Mouse (Mus musculus) cerebellum, adult 11 months (tissue): ENCODE measurements around the gene Gm28374.
"Not testable (repeated sequence)": the region's sequence is repeated elsewhere in the genome, so short reads cannot be mapped to it uniquely, and the experiment has no call there.

Source experiments
- DNase-seq: peaks from one replicate; pipeline ENCODE4 v3.0.0; 2022

The Gm28374 gene

DNA sequence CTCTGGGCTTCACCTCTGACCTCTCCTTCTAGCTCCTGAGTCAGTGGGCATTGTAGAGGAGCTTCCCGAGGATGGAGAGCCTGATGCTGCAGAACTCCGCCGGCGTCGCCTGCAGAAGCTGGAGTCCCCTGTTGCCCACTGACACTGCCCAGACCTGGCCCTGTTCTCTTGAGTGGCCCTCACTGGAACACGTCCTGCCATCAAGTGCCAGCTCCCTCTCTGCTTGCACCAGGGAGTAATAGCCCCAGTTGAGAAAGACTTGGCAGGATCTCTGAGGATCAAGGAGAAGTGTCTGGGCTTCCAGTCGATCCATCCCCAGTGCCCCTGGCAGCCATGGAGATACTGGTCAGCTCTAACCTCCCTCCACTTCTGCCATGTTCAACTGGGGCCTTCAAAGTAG is 29.5 kb downstream of the Gm28374 start:
- no peak for DNase-seq

DNA sequence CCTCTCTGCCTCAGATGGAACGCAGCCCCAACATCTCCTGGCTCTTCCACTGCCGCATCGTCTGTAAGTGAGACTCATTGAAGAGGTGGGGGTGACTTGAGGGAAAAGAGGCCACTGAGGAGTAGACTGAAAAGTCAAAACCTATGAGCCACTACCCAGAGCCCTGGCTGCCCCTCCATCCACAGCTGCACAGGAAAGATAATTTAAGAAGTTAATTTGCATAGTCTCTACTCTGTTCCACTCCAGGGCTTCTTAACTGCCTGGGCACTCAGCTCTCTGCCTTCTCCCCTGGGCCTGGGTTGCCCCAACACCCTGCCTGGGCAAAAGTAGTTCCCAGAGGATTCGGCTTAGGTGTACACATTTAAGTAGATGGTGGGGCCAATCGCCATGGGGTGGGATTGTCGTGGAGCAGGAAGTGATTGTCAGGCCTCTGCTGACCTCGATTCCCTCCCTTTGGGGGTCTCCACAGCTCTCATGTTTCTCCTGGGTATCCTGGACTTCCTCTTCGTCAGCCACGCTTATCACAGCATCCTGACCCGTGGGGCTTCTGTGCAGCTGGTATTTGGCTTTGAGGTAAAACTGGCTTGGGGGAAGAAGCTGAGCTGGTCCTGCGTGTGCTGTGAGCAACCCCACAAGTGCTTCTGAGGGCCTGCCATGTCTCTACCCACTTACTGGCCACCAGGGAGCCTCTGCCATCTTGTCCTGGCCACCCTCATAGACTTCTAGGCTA is 33.2 kb downstream of the Gm28374 start:
- DNase-seq: no peak

DNA sequence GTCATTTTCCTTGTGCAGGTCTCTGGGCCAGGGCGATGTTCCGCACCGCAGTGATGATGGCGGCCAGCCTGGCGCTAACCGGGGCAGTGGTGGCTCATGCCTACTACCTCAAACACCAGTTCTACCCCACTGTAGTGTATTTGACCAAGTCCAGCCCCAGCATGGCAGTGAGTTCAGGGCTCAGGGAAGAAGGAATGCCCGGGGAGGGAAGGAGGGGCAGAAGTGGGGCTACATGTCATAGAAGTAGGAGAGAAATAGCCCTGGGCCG is 34.2 kb downstream of the Gm28374 start:
- peak; percentile 18 for DNase-seq

DNA sequence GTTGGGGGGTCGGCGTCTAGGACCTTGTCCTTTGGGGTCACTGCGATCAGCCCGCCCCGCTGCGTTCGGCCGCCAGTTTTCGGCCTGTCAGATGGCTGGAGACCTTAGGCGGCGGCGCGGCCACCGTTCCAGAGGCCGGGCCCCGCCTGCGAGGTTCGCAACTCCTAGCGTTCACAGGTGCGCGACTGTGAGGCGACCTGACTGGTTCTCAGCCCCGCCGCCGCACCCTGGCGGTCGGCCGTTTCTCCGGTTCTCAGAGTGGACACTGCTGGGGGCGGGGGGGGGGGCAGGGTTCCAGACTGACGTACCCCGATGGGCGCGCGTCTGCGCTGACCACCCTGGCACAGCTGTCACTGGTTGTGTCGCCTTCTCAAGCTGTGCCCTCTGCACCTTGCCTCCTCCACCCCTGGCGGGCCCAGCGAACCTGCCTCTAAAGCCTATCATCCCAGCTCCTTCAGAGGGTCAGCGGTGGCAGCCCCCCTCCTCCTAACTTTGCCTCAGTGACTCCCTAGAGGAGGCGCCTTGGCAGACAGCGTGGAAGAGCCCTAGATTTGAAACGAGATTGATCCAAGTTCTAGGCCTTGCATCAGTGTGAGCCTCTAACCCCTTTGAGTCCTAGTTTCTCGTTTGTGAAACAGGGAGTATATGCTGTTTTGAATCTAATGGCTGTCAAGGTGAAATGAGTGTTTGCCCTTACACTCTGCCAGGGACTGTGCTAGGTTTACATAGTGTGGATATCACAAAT is 34.7 kb downstream of the Gm28374 start:
- DNase-seq: no peak

DNA sequence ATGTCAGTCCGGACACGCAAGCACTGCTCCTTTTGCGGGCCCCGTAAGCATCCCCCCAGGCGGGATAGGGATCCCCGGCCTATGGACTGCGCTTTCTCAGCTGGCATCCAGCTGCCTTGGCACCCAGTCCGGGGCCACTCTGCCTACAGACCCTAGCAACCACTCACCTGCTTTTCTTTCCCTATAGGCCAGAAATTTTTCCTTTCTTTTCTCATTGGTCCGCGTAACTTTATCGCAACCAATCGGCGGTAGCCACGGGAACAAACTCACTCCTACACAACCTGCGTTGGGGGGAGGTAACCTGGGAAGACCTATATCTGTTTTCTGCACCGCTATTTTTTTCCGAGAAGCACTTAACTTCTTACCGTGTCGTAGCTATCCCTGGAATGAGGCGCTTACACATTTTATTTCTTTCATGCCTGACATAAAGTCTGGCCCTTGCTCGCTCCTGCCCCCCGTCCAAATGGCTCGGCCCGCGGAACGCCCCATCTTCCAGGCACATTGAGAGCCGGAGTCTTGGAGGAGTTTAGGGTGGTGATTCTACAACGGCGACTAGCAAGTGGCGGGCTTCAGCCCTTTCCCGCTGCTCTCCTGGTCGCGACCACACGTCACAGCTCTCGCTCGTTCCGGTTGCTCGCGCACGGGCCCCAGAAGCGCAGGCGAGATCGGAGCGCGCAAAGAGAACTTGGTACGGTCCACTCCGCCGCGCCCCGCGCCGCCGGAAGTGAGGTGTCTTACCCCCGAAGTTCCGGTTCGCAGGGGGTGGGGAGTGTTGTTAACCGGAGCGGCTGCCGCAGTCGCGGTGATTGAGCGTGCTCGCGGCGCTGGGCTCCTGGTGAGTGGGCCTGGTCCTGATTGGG is 35.5 kb downstream of the Gm28374 start, which contains the start of gene Syvn1:
Syvn1 (plus strand) TSS at position 283 of the 860 bp plus-strand sequence.
- peak; percentile 86 for DNase-seq

DNA sequence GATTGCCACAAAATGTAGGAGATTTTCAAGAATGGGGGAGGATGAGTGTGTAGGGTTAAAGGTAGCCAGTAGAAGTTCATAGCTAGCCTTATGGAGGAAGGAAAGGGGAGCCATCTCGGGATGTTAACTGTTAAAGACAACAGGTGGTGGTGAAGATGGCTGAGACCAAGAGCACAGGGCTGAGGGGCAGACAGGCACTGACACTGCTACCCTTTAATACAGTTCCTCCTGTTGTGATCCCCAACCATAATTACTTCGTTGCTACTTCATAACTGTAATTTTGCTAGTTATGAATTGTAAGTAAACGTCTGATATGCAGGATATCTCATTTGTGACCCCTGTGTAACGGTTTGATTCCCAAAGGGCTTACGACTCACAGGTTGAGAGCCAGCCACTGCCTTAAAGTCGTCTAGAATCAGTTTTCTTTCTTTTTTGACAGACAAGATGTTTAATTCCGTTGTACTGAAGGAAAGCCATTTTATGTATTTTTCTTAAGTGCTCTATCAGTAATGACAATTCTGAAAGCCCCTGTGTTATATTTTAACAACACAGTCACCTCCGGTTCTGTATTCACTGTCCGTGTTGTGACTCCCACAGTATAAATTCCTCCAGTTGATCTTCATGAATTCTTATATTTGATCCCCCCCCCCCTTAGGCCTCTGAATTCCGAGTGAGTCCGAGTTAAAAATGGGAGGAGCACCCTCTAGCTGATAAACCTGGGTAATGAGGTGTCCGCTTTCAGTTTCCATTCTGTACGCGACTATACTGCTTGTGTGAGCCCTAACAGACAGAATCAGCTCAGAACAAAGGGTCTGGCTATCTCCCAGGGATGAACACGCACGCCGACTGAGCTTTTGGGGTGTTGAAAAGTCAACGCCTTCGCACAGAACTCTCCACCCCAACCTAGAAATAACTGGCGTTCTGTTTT is 36.4 kb downstream of the Gm28374 start:
- DNase-seq: no peak

DNA sequence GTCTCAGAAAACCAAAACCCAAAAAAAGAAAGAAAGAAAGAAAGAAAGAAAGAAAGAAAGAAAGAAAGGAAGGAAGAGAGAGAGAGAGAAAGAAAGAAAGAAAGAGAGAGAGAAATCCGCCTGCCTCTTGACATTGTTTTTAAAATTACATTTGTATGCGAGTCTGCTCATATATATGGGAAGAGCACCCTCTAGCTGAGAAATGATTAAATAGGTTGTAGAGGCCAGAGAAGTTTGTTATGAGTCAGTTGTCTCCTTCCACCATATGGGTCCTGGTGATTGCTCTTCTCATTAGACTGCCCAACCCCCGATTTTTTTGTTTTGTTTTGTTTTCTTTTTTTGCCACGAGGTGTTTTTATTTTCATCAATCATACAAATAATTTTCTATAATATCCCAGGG is 38.0 kb downstream of the Gm28374 start:
- not testable (repeated sequence) for DNase-seq

DNA sequence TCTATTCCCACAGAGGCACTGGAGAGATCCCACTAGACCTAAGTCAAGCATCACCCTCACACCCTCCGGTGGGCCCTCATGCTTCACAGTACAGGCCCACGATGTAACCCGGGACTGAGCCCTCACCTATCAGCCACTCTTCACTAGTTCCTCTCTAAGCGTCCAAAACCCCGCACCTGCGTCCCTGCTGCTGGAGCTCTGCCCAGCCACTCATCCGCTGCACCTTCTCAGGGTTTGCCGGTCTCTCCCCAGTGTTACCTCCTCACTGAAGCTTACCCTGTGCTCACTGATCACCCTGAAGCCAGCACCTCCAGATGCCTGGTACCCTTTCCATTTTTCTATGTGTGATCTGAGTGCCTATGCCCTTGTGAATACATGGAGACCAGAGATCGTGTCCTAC is 39.8 kb downstream of the Gm28374 start:
- DNase-seq: no peak

DNA sequence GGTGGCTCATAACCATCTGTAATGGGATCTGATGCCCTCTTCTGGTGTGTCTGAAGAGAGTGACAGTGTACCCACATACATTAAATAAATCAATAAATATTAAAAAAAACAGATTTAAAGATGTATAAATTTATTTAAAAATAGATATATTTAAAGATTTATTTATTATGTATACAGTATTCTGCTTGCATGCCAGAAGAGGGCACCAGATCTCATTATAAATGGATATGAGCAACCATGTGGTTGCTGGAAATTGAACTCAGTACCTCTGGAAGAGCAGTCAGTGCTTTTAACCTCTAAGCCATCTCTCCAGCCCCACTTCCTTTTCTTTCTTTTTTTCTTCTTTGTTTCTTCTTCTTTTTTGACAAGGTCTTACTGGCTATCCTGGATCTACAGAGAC is 42.1 kb downstream of the Gm28374 start:
- no peak for DNase-seq

DNA sequence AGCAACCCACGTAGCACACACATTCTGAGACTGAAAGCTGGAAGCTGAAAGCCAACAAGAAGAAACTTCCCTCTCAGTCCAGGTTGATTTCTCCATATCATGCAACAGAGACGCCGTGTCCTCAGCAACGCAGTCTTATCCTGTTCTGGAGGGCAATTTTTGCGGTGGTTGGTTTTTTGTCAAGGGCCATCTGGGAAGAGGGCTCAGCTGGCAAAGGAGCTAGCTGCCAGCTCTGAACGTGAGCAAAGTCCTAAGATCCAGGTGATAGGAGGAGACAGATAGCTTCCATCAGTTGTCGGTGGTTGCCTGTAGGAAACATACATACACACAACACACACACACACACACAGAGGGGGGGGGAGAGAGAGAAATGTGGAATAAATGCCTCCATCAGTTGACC is 43.7 kb downstream of the Gm28374 start:
- DNase-seq: no peak

DNA sequence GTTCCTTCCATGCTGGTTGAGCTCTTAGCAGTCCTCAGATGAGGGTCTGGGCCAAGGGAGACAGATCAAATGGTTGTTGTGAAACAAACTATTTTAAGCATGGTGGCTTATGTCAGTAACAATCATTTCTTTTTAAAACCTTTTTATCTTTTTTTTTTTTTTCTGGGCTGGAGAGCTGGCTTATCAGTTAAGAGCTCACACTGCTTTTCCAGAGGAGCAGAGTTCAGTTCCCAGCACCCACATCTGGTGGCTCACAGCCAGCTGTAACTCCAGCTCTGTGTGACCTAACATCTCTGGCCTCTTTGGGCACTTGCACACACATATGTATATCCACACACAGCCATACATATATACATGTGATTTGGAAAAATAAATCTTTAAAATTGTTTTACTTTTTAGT is 44.4 kb downstream of the Gm28374 start:
- DNase-seq: no peak

DNA sequence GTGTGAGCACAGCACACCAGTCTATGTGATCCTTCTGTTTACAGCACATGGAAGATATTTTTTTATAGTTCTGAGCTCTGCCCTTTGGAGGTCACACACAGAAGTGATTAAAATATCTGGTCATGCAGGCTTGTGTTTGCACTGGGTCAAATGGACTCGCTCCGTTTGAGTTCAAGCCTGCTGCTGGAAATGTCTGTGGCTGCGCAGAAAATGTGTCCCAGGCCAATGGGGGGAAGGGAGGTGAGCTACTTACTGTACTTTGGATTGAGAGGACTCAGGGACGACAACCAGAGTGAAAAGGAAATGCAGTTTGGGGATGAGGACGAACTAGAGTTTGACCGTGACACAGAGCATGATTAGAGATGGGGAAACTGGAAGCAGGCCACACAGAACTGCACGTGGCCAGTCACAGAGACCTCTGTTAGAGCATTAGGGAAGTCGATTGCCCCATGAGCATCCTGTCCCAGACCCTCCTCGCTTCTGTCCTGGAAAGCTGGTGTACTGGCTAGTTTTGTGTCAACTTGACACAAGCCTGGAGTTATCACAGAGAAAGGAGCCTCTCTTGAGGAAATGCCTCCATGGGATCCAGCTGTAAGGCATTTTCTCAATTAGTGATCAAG is 46.0 kb downstream of the Gm28374 start:
- no peak for DNase-seq

DNA sequence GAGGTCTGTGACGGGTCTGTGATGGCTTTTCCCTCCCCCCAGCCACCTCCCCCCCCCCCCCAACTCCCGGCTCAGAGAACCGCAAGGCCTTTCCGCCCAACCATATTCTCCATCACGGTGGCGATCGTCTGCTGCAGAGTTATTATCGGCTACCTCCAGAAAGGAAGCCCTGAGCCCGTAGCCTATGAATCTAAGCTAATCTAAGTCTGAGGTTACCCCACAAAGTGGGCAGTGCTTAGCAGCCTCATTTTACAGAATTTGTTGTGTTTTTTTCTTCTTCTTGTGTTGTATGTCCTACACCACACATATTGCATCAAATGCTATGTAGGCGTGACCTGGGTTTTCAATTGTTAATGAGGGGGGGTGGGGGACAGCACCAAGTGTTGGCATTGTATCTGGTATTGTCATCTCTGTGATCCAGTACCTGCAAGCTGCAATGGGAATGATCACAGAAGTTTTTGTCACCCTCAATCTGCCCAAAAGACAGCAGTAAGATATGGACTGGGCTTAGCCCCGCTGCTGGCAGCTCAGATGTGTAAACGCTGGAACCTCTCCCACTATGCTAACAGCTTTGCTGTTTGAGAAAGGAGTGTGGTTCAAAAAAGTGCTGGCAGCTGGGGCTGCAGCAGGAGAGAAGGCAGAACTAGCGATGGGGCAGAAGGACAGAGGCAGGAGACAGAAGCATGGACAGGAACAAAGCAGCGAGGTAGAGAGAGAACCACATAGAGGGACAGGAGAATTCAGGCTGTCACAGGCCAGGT is 51.4 kb downstream of the Gm28374 start:
- DNase-seq: no peak

DNA sequence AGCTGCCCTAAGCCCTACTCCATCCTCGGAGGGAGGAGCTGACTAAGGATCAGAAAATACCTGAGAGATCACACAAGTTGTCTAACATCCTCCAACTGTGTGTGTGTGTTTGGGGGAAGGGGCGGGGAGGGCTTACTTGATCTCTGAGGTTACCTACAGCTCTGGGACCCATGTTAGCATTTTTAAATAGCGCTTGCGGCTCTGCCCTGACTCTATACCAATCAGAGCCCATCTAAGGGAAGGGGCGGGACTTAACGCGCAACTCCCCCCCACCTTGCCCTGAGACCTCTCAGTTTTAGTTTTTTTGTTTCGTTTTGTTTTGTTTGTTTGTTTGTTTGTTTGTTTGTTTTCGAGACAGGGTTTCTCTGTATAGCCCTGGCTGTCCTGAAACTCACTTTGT is 52.6 kb downstream of the Gm28374 start:
- no peak for DNase-seq

DNA sequence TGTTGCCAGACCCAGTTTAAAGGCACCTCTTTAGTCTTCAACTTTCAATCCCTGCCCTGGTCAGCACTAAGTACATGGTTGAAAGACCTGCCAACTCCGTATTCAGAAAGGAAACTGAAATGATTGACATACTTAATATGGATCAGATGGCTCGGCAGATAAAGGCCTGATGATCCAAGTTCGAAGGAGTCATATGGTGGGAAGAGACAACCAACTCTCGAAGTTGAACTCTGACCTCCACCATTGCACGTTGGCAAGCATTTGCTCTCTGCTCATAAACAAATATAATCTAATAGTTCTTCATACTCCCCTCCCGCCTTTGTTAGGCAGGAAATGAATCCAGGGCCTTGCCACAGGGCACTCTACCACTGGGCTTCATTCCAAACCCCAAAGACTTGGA is 53.1 kb downstream of the Gm28374 start:
- DNase-seq: no peak
